Mouse (Mus musculus) MEL (cell line): ENCODE results near the gene Garnl3. TPM values are rescaled to one million over a fixed set of nuclear protein-coding genes. Genes with fewer than 3 reads are reported as not detected.

Source experiments
- DNase-seq: peaks from one replicate; pipeline ENCODE4 v3.0.0; 2011; ENCODE audit warnings: low read depth, low spot score
- H3K27ac ChIP-seq: 2 replicates; pipeline ENCODE4 v1.5.1; 2012; ENCODE audit warnings: low read depth, mild to moderate bottlenecking, control low read depth, low read length, moderate library complexity; ENCODE audit not compliant: control insufficient read depth
- H3K27me3 ChIP-seq, 2 experiments: fragments of 150-350 bp in 1 of 2; sonication (generic) in 1 of 2; 2 replicates each; pipeline ENCODE4 v1.6.1; 2012; ENCODE audit warnings: low read length in 2 of 2, mild to moderate bottlenecking in 2 of 2, improper control_type of control experiment in 1 of 2, moderate library complexity in 1 of 2; ENCODE audit not compliant: insufficient read depth in 2 of 2, control insufficient read depth in 1 of 2
- H3K36me3 ChIP-seq, 2 experiments: 2 replicates each; pipeline ENCODE4 v1.6.1; 2012 to 2014; ENCODE audit warnings: low read length in 2 of 2, improper control_type of control experiment in 1 of 2, inconsistent platforms in 1 of 2, mild to moderate bottlenecking in 1 of 2; ENCODE audit not compliant: insufficient read depth in 2 of 2, control insufficient read depth in 1 of 2
- H3K4me1 ChIP-seq, 2 experiments: fragments of 150-350 bp in 1 of 2; sonication (generic) in 1 of 2; 2 replicates each; pipeline ENCODE4 v1.6.1; 2012; ENCODE audit warnings: low read length in 2 of 2, improper control_type of control experiment in 1 of 2, mild to moderate bottlenecking in 1 of 2; ENCODE audit not compliant: insufficient read depth in 2 of 2, control insufficient read depth in 1 of 2
- H3K4me3 ChIP-seq, 2 experiments: fragments of 150-350 bp in 1 of 2; sonication (generic) in 1 of 2; 2 replicates each; pipeline ENCODE4 v1.5.1; 2012; ENCODE audit warnings: low read depth in 2 of 2, low read length in 2 of 2, mild to moderate bottlenecking in 2 of 2, moderate library complexity in 2 of 2, control low read depth in 1 of 2, improper control_type of control experiment in 1 of 2; ENCODE audit not compliant: control insufficient read depth in 1 of 2, insufficient read depth in 1 of 2
- H3K79me2 ChIP-seq: 2 replicates; pipeline ENCODE4 v1.6.1; 2012; ENCODE audit warnings: mild to moderate bottlenecking, low read length, moderate library complexity; ENCODE audit not compliant: control insufficient read depth, poor library complexity, insufficient read depth
- H3K9ac ChIP-seq: 2 replicates; pipeline ENCODE4 v1.6.1; 2012; ENCODE audit warnings: low read depth, mild to moderate bottlenecking, control low read depth, low read length, moderate library complexity; ENCODE audit not compliant: control insufficient read depth, poor library complexity, severe bottlenecking
- H3K9me3 ChIP-seq: fragments of 150-350 bp; sonication (generic); replicated peaks from 2 replicates; pipeline ENCODE4 v1.6.1; 2012; ENCODE audit warnings: mild to moderate bottlenecking, low read length, improper control_type of control experiment, moderate library complexity; ENCODE audit not compliant: insufficient read depth
- CHD1 ChIP-seq: IDR thresholded peaks from 2 replicates; pipeline ENCODE4 v1.6.1; 2012; ENCODE audit warnings: low read depth, mild to moderate bottlenecking, inconsistent platforms, low read length, improper control_type of control experiment
- E2F4 ChIP-seq: IDR thresholded peaks from 2 replicates; pipeline ENCODE4 v1.6.1; 2011; ENCODE audit warnings: low read depth, low read length, improper control_type of control experiment, borderline replicate concordance
- GATA1 ChIP-seq: IDR thresholded peaks from 2 replicates; pipeline ENCODE4 v1.6.1; 2011; ENCODE audit warnings: low read depth, low read length, improper control_type of control experiment
- JUND ChIP-seq: IDR thresholded peaks from 2 replicates; pipeline ENCODE4 v1.6.1; 2011; ENCODE audit warnings: low read depth, mild to moderate bottlenecking, improper control_type of control experiment, low read length
- KAT2A ChIP-seq: conservative IDR thresholded peaks from 2 replicates; pipeline ENCODE4 v1.6.1; 2012; ENCODE audit warnings: low read depth, low read length, improper control_type of control experiment, inconsistent platforms
- MAFK ChIP-seq: IDR thresholded peaks from 2 replicates; pipeline ENCODE4 v1.6.1; 2011; ENCODE audit warnings: low read depth, mild to moderate bottlenecking, low read length, improper control_type of control experiment, borderline replicate concordance
- MAX ChIP-seq: IDR thresholded peaks from 2 replicates; pipeline ENCODE4 v1.6.1; 2011; ENCODE audit warnings: low read length, improper control_type of control experiment
- MAZ ChIP-seq: IDR thresholded peaks from 2 replicates; pipeline ENCODE4 v1.6.1; 2012; ENCODE audit warnings: low read depth, mild to moderate bottlenecking, inconsistent platforms, low read length, improper control_type of control experiment
- MXI1 ChIP-seq: IDR thresholded peaks from 2 replicates; pipeline ENCODE4 v1.6.1; 2011; ENCODE audit warnings: mild to moderate bottlenecking, low read depth, low read length, improper control_type of control experiment
- MYB ChIP-seq: IDR thresholded peaks from 2 replicates; pipeline ENCODE4 v1.6.1; 2011; ENCODE audit warnings: mild to moderate bottlenecking, low read depth, low read length, improper control_type of control experiment
- MYC ChIP-seq: IDR thresholded peaks from 2 replicates; pipeline ENCODE4 v1.6.1; 2011; ENCODE audit warnings: low read depth, mild to moderate bottlenecking, low read length, improper control_type of control experiment, moderate library complexity
- NELFE ChIP-seq: IDR thresholded peaks from 2 replicates; pipeline ENCODE4 v1.6.1; 2011; ENCODE audit warnings: low read depth, low read length, improper control_type of control experiment
- POLR2A ChIP-seq, 2 experiments: IDR thresholded peaks; 2 replicates each; pipeline ENCODE4 v1.6.1; 2011 to 2012; ENCODE audit warnings: low read length in 2 of 2, mild to moderate bottlenecking in 2 of 2, control low read depth in 1 of 2, improper control_type of control experiment in 1 of 2, low read depth in 1 of 2, moderate library complexity in 1 of 2; ENCODE audit not compliant: control insufficient read depth in 1 of 2, insufficient read depth in 1 of 2, poor library complexity in 1 of 2
- POLR2AphosphoS5 ChIP-seq: IDR thresholded peaks from 2 replicates; pipeline ENCODE4 v1.6.1; 2012; ENCODE audit warnings: low read depth, borderline replicate concordance, mild to moderate bottlenecking, inconsistent platforms, low read length, moderate library complexity, mixed read lengths
- RAD21 ChIP-seq: IDR thresholded peaks from 2 replicates; pipeline ENCODE4 v1.6.1; 2011; ENCODE audit warnings: mild to moderate bottlenecking, low read depth, low read length, improper control_type of control experiment
- SMC3 ChIP-seq: IDR thresholded peaks from 2 replicates; pipeline ENCODE4 v1.6.1; 2011; ENCODE audit warnings: low read depth, low read length, improper control_type of control experiment
- UBTF ChIP-seq: IDR thresholded peaks from 2 replicates; pipeline ENCODE4 v1.6.1; 2012; ENCODE audit warnings: low read depth, mild to moderate bottlenecking, inconsistent platforms, low read length, improper control_type of control experiment, moderate library complexity, borderline replicate concordance; ENCODE audit not compliant: insufficient read depth
- USF1 ChIP-seq: IDR thresholded peaks from 2 replicates; pipeline ENCODE4 v1.6.1; 2014; ENCODE audit warnings: low read depth, mild to moderate bottlenecking, inconsistent platforms, low read length, improper control_type of control experiment, moderate library complexity
- ZMIZ1 ChIP-seq: IDR thresholded peaks from 2 replicates; pipeline ENCODE4 v1.6.1; 2012; ENCODE audit warnings: low read depth, mild to moderate bottlenecking, inconsistent platforms, low read length, improper control_type of control experiment, moderate library complexity
- ZNF384 ChIP-seq: IDR thresholded peaks from 2 replicates; pipeline ENCODE4 v1.6.1; 2012; ENCODE audit warnings: low read depth, mild to moderate bottlenecking, inconsistent platforms, low read length, improper control_type of control experiment
- polyA plus RNA-seq, 2 experiments: library from polyadenylated mRNA; stranded (reverse) in 1 of 2; unstranded in 1 of 2; fragments of >175 nt in 1 of 2; fragments of >200 nt in 1 of 2; gene quantifications; 2 replicates each; pipeline versions ENCODE4 v1.2.1 to v1.2.4; 2012; ENCODE audit warnings: low replicate concordance in 2 of 2, low read depth in 1 of 2; ENCODE audit not compliant: insufficient read length in 2 of 2, insufficient read depth in 1 of 2, missing spikeins in 1 of 2
- total RNA-seq: library from RNA; depleted of rRNA; stranded (reverse); fragments of 300-350 nt; gene quantifications from 2 replicates; pipeline ENCODE4 v1.2.3, GENCODE M21; 2012

Gene Garnl3
- total and polyA plus RNA-seq, 3 experiments = 1.5 to 2.3 TPM; not detected in 1

- TF ChIP-seq MAX (no peak), RAD21 (no peak), ZNF384 (peak; percentile 95), MYC (no peak; the same call in 1 of the 2 replicates), ZMIZ1 (peak; percentile 85; the same call in 1 of the 2 replicates), MYB (0 out of 2 replicates have a peak, but pooled peaks have one; percentile 30), USF1 (no peak; the same call in 1 of the 2 replicates), KAT2A (no peak), POLR2A (IDR thresholded peaks at IDR 0.05; ENCODE audit: control insufficient read depth in 1 of 2, insufficient read depth in 1 of 2, low read depth in 1 of 2, low read length in 2 of 2, poor library complexity in 1 of 2) (peak in 1 of 2 experiments; percentile 71; a peak in 2 of 4 replicates), MAZ (no peak), POLR2AphosphoS5 (no peak), GATA1 (no peak)
Measured at GRCm38 (mm10) chr2:32964659-32965457, 166.6 kb downstream of the Garnl3 start (continued).

GRCm38 (mm10) chr2:32963981-32964380 is 167.5 kb downstream of the Garnl3 start:
- H3K27ac ChIP-seq = peak overlapping the region; percentile 95
- TF ChIP-seq UBTF (no peak), E2F4 (no peak), SMC3 (peak; percentile 5; the same call in 1 of the 2 replicates), ZMIZ1 (peak; percentile 4; the same call in 1 of the 2 replicates), CHD1 (peak; percentile 31; the same call in 1 of the 2 replicates), NELFE (peak; percentile 7), JUND (no peak; the same call in 1 of the 2 replicates), MYB (0 out of 2 replicates have a peak, but pooled peaks have one; percentile 1), MAFK (no peak), MXI1 (no peak; the same call in 1 of the 2 replicates), POLR2AphosphoS5 (no peak), MYC (no peak)
- peak; percentile 72 for DNase-seq
- peaks cover 50% of the 10 kb centered on the region for H3K79me2 ChIP-seq
- H3K27me3 ChIP-seq = no peaks in the 10 kb centered on the region
- peak overlapping the region; percentile 91 for H3K9ac ChIP-seq
- H3K9me3 ChIP-seq = no peaks in the 10 kb centered on the region
- peak overlapping the region; percentile 51 to 84 for H3K4me3 ChIP-seq
- peaks cover 0 to 13% of the 10 kb centered on the region in 2 experiments; a peak in 3 of 4 replicates for H3K4me1 ChIP-seq
- peaks cover 6 to 12% of the 10 kb centered on the region in 2 experiments for H3K36me3 ChIP-seq
